Mouse (Mus musculus) CD8-positive naive resting alpha-beta T cell, adult 2 months (primary cell): ENCODE results near the gene Mrpl19.

Experiments used
- DNase-seq, 2 experiments: peaks; one replicate each; pipeline ENCODE4 v3.0.0; 2022; ENCODE audit warnings: low read depth in 2 of 2, low spot score in 2 of 2

Gene Mrpl19

DNA sequence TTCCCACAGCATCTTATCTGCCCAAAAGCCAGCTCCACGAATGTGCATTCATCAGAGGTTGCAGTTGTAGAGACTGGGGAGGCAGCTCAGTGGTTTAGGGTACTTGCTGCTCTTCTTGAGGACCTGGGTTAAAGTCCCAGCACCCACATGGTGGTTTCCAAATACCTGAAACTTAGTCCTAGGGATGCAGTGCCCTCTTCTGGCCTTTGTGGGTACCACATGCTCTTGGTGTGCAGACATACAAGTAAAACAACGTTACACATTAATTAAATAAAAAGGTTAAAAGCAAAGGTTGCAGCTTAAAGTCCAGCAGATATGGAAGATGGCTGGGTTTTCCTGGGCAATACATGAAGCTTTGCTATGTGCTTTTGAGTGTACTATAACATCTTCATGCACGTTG lies 32.5 kb downstream of the Mrpl19 start:
- no peak for DNase-seq

DNA sequence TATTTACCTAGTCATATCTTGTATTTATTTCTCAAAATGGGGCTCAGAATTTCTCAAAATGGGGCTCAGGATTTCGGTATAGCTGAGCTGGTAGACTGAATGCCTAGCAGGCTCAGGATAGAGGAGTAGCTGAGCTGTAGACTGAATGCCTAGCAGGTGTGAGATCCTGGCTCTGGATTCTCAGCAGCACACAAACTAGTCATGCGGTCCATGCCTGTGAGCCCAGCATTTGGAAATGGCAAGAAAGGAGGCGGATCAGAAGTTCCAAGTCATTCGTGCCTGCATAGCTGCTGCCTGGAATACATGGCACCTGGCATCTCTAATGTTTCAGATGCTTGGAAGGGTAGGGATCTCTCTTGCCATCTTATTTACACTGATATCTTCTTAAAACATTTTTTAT lies 36.4 kb downstream of the Mrpl19 start:
- no peak for DNase-seq

- DNase-seq: no peak
These were observed 41.5 kb downstream of the Mrpl19 start for GRCm38 (mm10) chr6:81924304-81924703.

- peak; percentile 87 to 90 for DNase-seq
These were observed 42.1 kb downstream of the Mrpl19 start, which contains the start of gene Gcfc2 for GRCm38 (mm10) chr6:81923523-81924142. TSS of gene Gcfc2 (plus strand) at chr6:81923669.

DNA sequence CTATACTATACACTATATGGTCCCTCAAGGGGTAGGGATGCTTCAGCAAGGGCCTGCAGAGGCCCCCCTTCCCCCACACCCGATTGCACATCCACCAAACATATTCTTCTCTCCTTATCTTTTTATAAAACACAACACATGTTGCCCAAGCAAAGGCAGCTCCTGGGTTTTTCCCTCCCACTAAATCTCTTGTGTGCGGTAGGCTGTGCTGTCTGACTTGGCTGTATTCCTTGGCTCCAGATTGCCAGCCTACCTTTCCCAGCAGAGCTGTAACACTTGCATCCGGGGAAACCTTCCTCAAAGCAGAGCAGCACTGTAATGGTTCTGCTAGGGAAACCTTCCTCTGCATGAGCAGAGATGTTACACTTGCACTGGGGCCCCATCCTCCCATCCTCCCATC lies 53.6 kb downstream of the Mrpl19 start:
- no peak for DNase-seq

DNA sequence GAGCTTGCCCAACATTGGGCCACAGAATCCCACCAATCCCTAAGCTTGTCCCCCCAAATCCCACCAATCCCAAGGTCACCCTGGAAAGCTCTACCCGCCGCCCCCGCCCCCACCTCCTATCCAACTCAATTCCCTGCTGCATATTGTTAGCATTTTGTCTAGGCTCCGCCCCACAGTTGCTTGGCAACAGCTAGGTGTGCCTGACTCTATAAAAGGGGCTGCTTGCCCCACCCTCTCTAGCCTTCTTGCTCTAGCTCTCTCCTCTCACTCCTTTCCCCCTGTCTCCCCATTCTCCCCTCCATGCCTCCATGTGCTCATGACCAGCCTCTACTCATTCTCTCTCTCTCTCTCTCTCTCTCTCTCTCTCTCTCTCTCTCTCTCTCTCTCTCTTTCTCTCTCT lies 54.0 kb downstream of the Mrpl19 start:
- DNase-seq: no peak

GRCm38 (mm10) chr6:81911244-81911643 lies 54.5 kb downstream of the Mrpl19 start:
- DNase-seq: no peak

DNA sequence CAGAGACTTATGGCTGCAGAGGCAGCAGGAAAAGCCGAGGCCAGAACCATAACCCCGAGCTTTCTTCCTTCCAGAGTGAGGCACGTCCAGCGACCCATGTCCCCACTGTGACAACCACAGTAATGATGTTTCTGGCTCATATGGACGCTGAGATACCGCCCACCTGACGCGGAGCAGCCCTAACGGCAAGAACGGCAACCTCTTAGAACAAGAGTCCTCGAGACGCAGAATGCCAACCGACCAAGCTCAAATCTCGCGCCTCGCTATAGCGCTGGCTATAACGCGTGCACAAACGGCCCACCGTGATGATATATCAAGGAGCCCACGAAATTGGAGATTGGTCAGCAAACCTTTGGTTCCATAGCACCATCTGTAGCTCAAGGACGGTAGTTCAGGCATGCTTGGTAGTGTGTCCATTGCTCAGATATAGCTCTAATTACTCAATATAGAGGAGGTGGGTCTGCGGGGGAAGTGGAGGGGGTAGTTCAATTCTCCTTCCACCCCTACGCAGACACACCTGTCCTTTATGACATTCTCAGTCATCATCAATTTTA lies 55.4 kb downstream of the Mrpl19 start:
- no peak for DNase-seq
